Mouse (Mus musculus) urinary bladder, adult 18-20 months (tissue): ENCODE results near the gene Psip1.
"Not testable (repeated sequence)": the region's sequence is repeated elsewhere in the genome, so short reads cannot be mapped to it uniquely, and the experiment has no call there.

Experiments used
- DNase-seq, 2 experiments: peaks; one replicate each; pipeline ENCODE4 v3.0.0; 2022; ENCODE audit warnings: low spot score in 2 of 2, mixed read lengths in 2 of 2

Gene Psip1

DNA sequence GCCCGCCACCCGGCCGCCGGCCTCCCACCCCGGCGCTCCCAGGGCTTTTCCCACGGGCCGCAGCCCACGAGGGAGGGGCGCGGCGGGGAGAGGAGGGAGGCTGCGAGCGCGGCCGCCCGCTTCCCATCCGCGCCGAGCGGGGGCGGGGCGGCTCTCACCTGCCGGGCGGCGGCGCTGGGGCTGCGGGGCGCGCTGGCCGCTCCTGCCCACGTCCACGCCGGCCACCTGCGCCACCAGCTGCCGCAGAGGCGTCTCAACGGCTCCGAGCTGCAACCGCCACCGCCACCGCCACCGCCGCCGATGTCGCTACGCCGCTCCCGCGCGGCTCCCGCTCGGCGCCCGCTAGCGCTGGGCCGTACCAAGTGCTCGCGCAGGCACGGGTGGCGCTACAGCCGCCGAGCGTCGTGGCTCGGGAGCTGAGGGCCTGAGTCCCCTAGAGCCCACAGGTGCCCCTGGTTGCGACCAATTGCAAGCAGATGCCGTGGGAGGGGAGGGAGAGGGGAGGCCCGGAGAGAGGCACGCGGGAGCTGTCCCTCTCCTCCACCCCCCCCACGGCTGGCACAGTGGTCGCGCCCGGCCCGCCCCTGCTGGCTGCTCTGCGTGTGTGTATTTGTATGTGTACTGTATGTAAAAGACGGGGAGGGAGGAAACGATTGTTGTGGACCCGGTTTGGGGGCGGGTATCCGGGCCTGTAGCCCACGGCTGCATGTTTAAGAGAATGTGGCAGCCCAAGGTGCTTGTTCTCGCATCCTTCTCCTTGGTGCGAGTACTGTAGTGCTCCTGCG is at the start of gene Psip1:
Gene Psip1 (minus strand): TSS at position 343 of the 785 bp plus-strand sequence.
- peak; percentile 68 to 85 for DNase-seq

DNA sequence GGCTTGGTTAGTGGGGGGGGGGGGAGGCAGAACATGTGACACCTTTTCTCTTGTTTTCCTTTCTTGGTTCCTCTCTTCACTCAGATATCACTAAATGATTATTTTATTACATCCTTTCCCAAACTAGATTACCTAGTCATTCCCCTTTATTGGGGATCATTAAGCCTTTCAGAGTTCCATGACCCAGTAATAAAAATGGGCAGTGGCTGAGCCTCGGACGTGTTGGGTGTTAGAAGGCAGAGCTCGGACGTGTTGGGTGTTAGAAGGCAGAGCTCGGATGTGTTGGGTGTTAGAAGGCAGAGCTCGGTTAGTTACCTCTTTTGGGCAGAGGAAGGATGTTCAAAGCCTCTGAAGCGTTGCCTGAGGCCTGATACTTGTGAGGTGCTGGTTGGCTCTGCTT is 47.8 kb upstream of the Psip1 start:
- DNase-seq: no peak

DNA sequence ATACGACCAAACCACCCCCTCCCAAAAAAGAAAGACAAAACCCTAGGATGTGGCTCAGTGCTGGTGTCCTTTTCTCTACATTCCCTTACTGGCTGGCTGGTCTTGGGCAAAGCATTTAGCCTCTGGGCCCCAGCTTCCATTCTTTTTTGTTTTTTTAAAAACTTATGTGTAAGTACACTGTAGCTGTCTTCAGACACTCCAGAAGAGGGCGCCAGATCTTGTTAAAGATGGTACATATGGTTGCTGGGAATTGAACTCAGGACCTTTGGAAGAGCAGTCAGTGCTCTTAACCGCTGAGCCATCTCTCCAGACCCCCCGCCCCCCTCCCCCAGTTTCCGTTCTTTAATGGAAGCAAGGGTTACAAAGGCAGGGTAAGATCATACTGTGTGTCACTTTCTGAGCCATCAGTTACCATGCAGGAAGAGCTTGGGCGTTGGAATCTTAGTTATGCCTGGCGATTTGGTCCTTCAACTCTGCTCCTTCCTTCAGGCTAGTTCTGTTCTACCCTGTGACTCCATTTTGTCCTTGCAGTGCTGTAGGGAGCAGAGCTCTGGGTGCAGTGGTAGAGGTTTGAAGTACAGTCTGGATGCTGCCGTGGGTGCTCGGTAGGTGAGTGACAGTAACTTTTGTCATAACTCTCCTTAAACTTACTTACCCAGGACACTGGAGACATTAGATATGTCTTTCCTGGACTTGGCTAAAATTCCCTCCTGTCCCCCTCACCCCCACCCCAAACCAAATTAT is 47.1 kb upstream of the Psip1 start:
- DNase-seq: no peak

DNA sequence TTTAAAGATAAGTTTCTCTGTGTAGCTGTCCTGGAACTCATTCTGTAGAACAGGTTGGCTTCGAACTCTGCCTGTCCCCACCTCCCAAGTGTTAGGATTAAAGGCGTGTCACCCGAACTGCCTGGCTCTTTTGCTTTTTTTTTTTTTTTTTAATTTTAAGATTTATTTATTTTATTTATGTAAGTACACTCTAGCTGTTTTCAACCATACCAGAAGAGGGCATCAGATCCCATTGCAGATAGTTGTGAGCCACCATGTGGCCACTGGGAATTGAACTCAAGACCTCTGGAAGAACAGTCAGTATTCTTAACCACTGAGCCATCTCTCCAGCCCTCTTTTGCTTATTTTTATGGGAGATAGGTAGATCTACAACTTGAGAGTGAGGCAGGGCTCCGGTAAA is 43.8 kb upstream of the Psip1 start:
- DNase-seq: not testable (repeated sequence)

DNA sequence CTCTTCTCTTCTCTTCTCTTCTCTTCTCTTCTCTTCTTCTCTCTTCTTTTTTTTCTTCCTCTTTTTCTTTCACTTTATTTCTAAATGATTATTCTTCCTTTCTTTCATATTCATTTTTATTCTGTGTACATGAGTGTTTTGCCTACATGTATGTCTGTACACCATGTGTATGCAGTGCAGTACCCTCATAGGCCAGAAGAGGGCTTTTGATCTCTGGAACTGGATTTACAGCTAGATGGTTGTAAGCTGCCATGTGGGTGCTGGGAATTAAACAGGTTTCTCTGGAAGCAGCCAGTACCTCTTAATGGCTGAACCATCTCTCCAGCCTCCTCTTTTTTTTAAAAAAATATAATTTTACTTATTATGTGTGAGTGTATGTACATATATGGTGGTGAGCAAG is 41.7 kb upstream of the Psip1 start:
- DNase-seq: no peak

GRCm38 (mm10) chr4:83526988-83527334 is 40.7 kb upstream of the Psip1 start:
- no peak for DNase-seq

DNA sequence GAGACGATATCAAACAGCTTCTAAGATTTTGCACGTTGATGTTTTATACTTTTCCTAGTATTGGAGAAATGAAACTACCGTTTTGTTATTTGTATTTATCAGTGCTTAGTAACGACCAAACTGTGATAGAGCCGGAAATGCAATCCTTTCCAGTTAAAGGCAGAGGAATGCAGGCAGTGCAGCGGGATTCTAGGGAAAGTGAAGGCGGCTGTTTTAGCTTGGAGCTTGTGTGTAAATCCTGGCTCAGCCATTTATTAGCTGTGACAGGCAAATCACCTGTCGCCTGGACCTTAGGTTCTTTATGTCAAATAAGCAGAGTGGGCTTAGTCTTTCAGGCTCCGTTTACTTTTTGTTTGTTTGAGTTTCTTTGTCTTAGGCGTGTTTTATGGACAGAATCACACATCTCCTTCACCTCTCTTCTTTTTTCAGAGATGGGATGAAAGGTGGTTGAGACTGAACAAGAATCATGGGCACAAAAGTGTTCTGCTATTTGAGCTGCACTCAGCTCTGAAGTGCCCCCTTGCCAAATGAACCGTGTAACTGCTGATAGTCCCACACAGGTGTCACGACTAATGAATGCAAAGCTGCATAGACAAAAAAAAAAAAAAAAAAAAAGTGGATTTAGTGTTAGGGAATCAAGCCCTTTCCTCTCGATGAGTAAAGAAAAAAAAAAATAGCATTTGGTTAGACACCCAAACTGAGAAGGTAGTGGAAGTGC is 40.2 kb upstream of the Psip1 start:
- no peak for DNase-seq

DNA sequence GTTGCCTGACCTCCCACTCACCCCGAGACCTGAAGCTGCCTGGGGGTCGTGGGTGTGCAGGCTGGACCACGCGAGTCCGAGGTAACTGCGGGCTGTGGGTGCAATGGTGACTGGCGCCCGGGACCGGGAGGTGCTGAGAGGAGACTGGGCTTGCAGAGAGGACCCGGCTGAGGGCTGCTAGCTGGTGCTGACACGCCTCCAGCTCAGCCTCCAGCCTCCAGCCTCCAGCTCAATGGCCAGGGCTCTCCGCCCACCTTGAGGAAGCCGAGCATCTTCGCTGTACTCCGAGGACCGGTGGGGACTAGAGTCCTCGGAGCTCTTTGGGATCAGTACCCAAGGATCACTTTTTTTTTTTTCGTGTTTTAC is 39.4 kb upstream of the Psip1 start:
- DNase-seq: no peak

- DNase-seq: peak; percentile 86 to 94
Measured at GRCm38 (mm10) chr4:83524843-83525689, 38.8 kb upstream of the Psip1 start, which contains the start of gene Ccdc171. Gene Ccdc171 (plus strand): TSS chr4:83525545.

GRCm38 (mm10) chr4:83524456-83524842 is 38.2 kb upstream of the Psip1 start:
- DNase-seq: no peak

GRCm38 (mm10) chr4:83522066-83522465 is 35.8 kb upstream of the Psip1 start:
- no peak for DNase-seq

- no peak for DNase-seq
Measured at GRCm38 (mm10) chr4:83520308-83520707, 34.0 kb upstream of the Psip1 start.

- DNase-seq: no peak
Measured at GRCm38 (mm10) chr4:83519807-83520206, 33.5 kb upstream of the Psip1 start.

DNA sequence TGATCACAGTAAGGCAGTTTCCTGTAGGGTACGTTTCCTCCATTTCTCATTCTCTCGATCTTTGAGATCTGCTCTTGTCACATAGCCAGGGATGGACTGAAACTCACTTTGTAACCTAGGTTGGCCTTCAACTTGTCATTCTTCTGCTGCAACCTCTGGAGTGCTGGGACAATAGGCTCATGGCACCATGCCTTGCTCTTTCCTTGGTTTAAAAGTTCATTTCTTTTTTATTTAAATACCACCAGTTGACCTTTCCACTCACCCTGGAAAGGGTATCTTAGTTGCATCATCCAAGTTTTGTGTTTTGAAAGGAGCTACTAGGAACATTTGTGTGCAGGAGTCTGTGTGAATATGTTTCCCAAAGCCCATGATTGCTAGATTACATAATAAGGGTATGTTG is 32.9 kb upstream of the Psip1 start:
- no peak for DNase-seq

GRCm38 (mm10) chr4:83516144-83516543 is 29.9 kb upstream of the Psip1 start:
- DNase-seq: not testable (repeated sequence)

- DNase-seq: no peak
Measured at GRCm38 (mm10) chr4:83514976-83515669, 28.9 kb upstream of the Psip1 start.

GRCm38 (mm10) chr4:83514183-83514582 is 27.9 kb upstream of the Psip1 start:
- DNase-seq: no peak

DNA sequence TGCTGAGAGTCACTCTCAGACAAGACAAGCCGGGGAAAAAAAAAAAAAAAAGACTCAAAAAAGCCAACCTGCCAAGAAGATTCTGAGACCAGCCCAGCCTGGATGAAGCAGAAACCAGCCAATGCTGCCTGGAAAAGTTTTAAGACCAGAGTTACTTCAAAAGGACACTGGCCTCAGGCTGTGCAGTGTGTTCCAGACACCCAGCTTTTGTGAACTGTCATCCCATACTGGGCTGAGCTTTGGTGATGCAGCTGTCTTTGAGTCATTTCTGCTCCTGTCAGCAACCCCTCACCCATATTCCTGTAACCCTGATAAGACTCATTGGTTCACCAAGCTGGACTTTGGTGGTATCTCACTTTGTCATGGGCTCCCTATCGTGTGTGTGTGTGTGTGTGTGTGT is 26.4 kb upstream of the Psip1 start:
- DNase-seq: no peak

DNA sequence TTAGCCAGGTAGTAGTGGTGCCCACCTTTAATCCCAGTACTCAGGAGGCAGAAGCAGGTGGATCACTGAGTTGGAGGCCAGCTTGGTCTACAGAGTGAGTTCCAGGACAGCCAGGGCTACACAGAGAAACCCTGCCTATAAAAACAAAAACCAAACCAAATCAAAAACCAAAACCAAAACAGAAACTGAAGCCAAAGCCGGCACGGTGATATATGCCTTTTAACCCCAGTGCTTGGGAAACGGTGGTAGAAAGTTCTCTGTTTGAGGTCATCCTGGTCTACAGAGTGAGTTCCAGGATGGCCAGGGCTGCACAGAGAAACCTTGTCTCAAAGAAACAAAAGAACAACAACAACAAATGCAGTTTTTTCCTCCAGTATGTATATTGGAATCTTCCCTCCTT is 26.0 kb upstream of the Psip1 start:
- no peak for DNase-seq

DNA sequence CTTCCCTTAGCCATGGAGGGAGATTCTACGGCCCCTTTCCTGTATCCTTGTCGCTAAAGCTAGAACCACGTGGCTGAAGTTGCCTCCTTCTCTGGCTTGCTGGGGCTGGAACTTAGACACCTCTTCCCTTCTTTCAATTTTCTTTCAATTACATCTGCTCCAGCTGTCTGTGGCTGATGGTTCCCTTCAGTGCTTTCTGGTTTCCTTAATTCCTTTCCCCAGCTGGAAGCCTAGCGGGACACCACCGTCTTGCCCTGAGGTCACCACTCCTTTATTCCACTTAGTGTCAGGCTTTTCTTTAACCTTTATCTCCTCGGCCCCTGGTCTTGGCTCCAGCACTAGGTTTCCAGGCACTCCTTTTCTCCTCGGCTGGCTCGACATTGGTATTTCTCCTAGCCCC is 24.8 kb upstream of the Psip1 start:
- no peak for DNase-seq

GRCm38 (mm10) chr4:83509600-83509999 is 23.3 kb upstream of the Psip1 start:
- DNase-seq: no peak
